Mouse (Mus musculus): Measurements from ENCODE around the gene Robo3. TPM values are rescaled to one million over a fixed set of nuclear protein-coding genes. Genes with fewer than 3 reads are reported as not detected.
A peak's percentile ranks its signal among the peaks of the same experiment; 100 is the strongest.

Robo3 gene
- total and polyA plus RNA-seq, 2 experiments = 0.67 TPM; not detected in 1

- Histone ChIP-seq H3K79me2 (ENCODE audit: control insufficient read depth, insufficient read depth, low read length) (no peaks in the 10 kb centered on the region), H3K27ac (replicated peaks; ENCODE audit: insufficient read depth, low read depth, low read length) (no peak overlapping the region), H3K36me3 (ENCODE audit: control insufficient read depth, insufficient read depth, low read length) (no peaks in the 10 kb centered on the region), H3K27me3 (ENCODE audit: control insufficient read depth, insufficient read depth, low read length) (no peaks in the 10 kb centered on the region), H3K4me1 (ENCODE audit: control insufficient read depth, insufficient read depth, low read length) (no peaks in the 10 kb centered on the region), H3K9ac (ENCODE audit: low read depth, low read length) (no peak overlapping the region), H3K4me3 (ENCODE audit: insufficient read depth, low read depth, low read length) (no peak overlapping the region)
- no peak for TF ChIP-seq CTCF (IDR thresholded peaks at IDR 0.05; ENCODE audit: low read depth, low read length)
- no peak for TF ChIP-seq POLR2A (IDR thresholded peaks at IDR 0.05; ENCODE audit: extremely low read depth, insufficient read depth, low read length)
- DNase-seq (ENCODE audit: extremely low read depth, low read depth, low spot score) = no peak
- WGBS = 74% methylated on average over 8 of the region's 8 CpGs
These were observed 39.4 kb downstream of the Robo3 start for GRCm38 (mm10) chr9:37393482-37394131.

- H3K27me3 ChIP-seq (ENCODE audit: control insufficient read depth, insufficient read depth, low read length) = no peaks in the 10 kb centered on the region
- no peak overlapping the region for H3K9ac ChIP-seq (ENCODE audit: low read depth, low read length)
- no peaks in the 10 kb centered on the region for H3K4me1 ChIP-seq (ENCODE audit: control insufficient read depth, insufficient read depth, low read length)
- no peak for TF ChIP-seq CTCF (IDR thresholded peaks at IDR 0.05; ENCODE audit: low read depth, low read length)
- no peak for TF ChIP-seq POLR2A (IDR thresholded peaks at IDR 0.05; ENCODE audit: extremely low read depth, insufficient read depth, low read length)
- no peaks in the 10 kb centered on the region for H3K79me2 ChIP-seq (ENCODE audit: control insufficient read depth, insufficient read depth, low read length)
- no peak for DNase-seq (ENCODE audit: extremely low read depth, low read depth, low spot score)
- WGBS = 85% methylated on average over 2 of the region's 2 CpGs
- no peak overlapping the region for H3K4me3 ChIP-seq (ENCODE audit: insufficient read depth, low read depth, low read length)
- no peaks in the 10 kb centered on the region for H3K36me3 ChIP-seq (ENCODE audit: control insufficient read depth, insufficient read depth, low read length)
- no peak overlapping the region for H3K27ac ChIP-seq (replicated peaks; ENCODE audit: insufficient read depth, low read depth, low read length)
These were observed 41.0 kb downstream of the Robo3 start for GRCm38 (mm10) chr9:37392071-37392470.

- WGBS = 76% methylated on average over 2 of the region's 2 CpGs
- no peaks in the 10 kb centered on the region for H3K36me3 ChIP-seq (ENCODE audit: control insufficient read depth, insufficient read depth, low read length)
- H3K9ac ChIP-seq (ENCODE audit: low read depth, low read length) = no peak overlapping the region
- TF ChIP-seq CTCF (IDR thresholded peaks at IDR 0.05; ENCODE audit: low read depth, low read length) (no peak), POLR2A (IDR thresholded peaks at IDR 0.05; ENCODE audit: extremely low read depth, insufficient read depth, low read length) (no peak)
- H3K4me3 ChIP-seq (ENCODE audit: insufficient read depth, low read depth, low read length) = no peak overlapping the region
- no peak for DNase-seq (ENCODE audit: extremely low read depth, low read depth, low spot score)
- H3K27me3 ChIP-seq (ENCODE audit: control insufficient read depth, insufficient read depth, low read length) = no peaks in the 10 kb centered on the region
- no peaks in the 10 kb centered on the region for H3K4me1 ChIP-seq (ENCODE audit: control insufficient read depth, insufficient read depth, low read length)
- H3K27ac ChIP-seq (replicated peaks; ENCODE audit: insufficient read depth, low read depth, low read length) = no peak overlapping the region
- no peaks in the 10 kb centered on the region for H3K79me2 ChIP-seq (ENCODE audit: control insufficient read depth, insufficient read depth, low read length)
These were observed 42.2 kb downstream of the Robo3 start for GRCm38 (mm10) chr9:37390891-37391290.

- H3K4me1 ChIP-seq (ENCODE audit: control insufficient read depth, insufficient read depth, low read length) = no peaks in the 10 kb centered on the region
- no peak overlapping the region for H3K27ac ChIP-seq (replicated peaks; ENCODE audit: insufficient read depth, low read depth, low read length)
- H3K27me3 ChIP-seq (ENCODE audit: control insufficient read depth, insufficient read depth, low read length) = peaks cover 6% of the 10 kb centered on the region
- H3K4me3 ChIP-seq (ENCODE audit: insufficient read depth, low read depth, low read length) = peak overlapping the region; percentile 48
- DNase-seq (ENCODE audit: extremely low read depth, low read depth, low spot score) = no peak
- TF ChIP-seq CTCF (IDR thresholded peaks at IDR 0.05; ENCODE audit: low read depth, low read length) = peak; percentile 60
- TF ChIP-seq POLR2A (IDR thresholded peaks at IDR 0.05; ENCODE audit: extremely low read depth, insufficient read depth, low read length) = no peak
- WGBS = 7% methylated on average over 54 of the region's 54 CpGs
- H3K9ac ChIP-seq (ENCODE audit: low read depth, low read length) = peak overlapping the region; percentile 32
- H3K36me3 ChIP-seq (ENCODE audit: control insufficient read depth, insufficient read depth, low read length) = no peaks in the 10 kb centered on the region
- H3K79me2 ChIP-seq (ENCODE audit: control insufficient read depth, insufficient read depth, low read length) = no peaks in the 10 kb centered on the region
These were observed 48.5 kb downstream of the Robo3 start for GRCm38 (mm10) chr9:37384284-37385182.

- H3K79me2 ChIP-seq (ENCODE audit: control insufficient read depth, insufficient read depth, low read length) = no peaks in the 10 kb centered on the region
- no peak for TF ChIP-seq CTCF (IDR thresholded peaks at IDR 0.05; ENCODE audit: low read depth, low read length)
- no peaks in the 10 kb centered on the region for H3K4me1 ChIP-seq (ENCODE audit: control insufficient read depth, insufficient read depth, low read length)
- no peak overlapping the region for H3K27ac ChIP-seq (replicated peaks; ENCODE audit: insufficient read depth, low read depth, low read length)
- no peak for DNase-seq (ENCODE audit: extremely low read depth, low read depth, low spot score)
- no peak overlapping the region for H3K9ac ChIP-seq (ENCODE audit: low read depth, low read length)
- H3K36me3 ChIP-seq (ENCODE audit: control insufficient read depth, insufficient read depth, low read length) = no peaks in the 10 kb centered on the region
- H3K27me3 ChIP-seq (ENCODE audit: control insufficient read depth, insufficient read depth, low read length) = peaks cover 6% of the 10 kb centered on the region
- 89% methylated on average over 6 of the region's 6 CpGs for WGBS
- H3K4me3 ChIP-seq (ENCODE audit: insufficient read depth, low read depth, low read length) = no peak overlapping the region
These were observed 49.9 kb downstream of the Robo3 start for GRCm38 (mm10) chr9:37383161-37383560.

- Histone ChIP-seq H3K9ac (ENCODE audit: low read depth, low read length) (no peak overlapping the region), H3K36me3 (ENCODE audit: control insufficient read depth, insufficient read depth, low read length) (no peaks in the 10 kb centered on the region), H3K4me3 (ENCODE audit: insufficient read depth, low read depth, low read length) (no peak overlapping the region), H3K79me2 (ENCODE audit: control insufficient read depth, insufficient read depth, low read length) (no peaks in the 10 kb centered on the region), H3K27me3 (ENCODE audit: control insufficient read depth, insufficient read depth, low read length) (no peaks in the 10 kb centered on the region), H3K4me1 (ENCODE audit: control insufficient read depth, insufficient read depth, low read length) (no peaks in the 10 kb centered on the region), H3K27ac (replicated peaks; ENCODE audit: insufficient read depth, low read depth, low read length) (no peak overlapping the region)
- no peak for DNase-seq (ENCODE audit: extremely low read depth, low read depth, low spot score)
- 94% methylated on average over 5 of the region's 5 CpGs for WGBS
- TF ChIP-seq CTCF (IDR thresholded peaks at IDR 0.05; ENCODE audit: low read depth, low read length) (no peak), POLR2A (IDR thresholded peaks at IDR 0.05; ENCODE audit: extremely low read depth, insufficient read depth, low read length) (no peak)
These were observed 57.3 kb downstream of the Robo3 start for GRCm38 (mm10) chr9:37375718-37376117.
